Mouse (Mus musculus): ENCODE measurements around the gene Iqch.
A peak's percentile ranks its signal among the peaks of the same experiment; 100 is the strongest.

Iqch gene

DNA sequence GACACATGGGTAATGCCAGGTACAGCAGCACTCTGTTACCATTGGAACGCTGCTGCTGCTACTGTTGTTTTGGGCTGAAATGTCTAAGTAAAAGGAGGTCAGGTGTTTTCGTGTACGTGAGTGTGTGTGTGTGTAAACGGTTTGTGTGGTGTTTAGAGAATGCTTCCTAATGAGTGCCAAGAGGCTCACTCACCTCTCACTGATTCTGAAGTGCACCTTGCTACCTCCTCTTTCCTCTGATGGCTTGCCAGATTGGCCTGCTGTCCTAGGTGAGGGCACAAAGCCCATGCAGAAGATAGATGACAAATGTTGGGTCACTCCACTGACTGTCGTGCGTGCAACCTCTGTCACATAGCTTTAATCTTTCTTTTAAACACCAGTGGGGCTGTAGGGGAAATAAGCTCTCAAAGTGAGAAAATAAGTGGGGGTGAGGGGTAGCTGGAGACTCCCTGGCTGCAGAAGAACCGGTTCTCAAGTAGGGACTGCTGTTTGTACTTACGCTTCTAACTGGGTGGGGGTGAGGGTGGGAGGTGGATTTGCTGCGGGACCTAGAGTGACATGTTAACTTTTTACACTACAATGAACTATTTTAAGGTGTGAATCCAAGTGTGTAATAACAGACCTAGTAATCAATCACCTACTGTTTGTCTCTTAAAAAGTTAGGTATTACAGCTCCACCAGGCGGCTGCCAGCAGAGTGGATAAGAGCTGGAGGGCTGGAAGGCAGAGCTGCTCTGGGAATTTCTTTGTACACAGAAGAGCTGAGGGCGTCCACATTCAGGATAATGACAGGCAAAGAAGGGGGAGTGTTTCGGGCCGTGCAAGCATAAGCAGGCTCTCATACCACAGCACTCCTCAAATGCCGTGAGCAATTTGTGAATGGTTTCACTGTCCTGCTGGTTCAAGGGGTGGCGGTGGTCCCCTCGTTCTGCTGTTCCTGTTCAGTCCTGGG lies 10.5 kb upstream of the Iqch start:
- DNase-seq (ENCODE audit: low read depth, low spot score): no peak

GRCm38 (mm10) chr9:63611967-63612366 lies 9.7 kb upstream of the Iqch start:
- no peak for DNase-seq (ENCODE audit: low read depth, low spot score)

- DNase-seq (ENCODE audit: low read depth, low spot score): no peak
Observed at GRCm38 (mm10) chr9:63610841-63611366, 8.6 kb upstream of the Iqch start.

GRCm38 (mm10) chr9:63610231-63610630 lies 7.9 kb upstream of the Iqch start:
- DNase-seq (ENCODE audit: low read depth, low spot score): peak; percentile 12

- no peak for DNase-seq (ENCODE audit: low read depth, low spot score)
Observed at GRCm38 (mm10) chr9:63609776-63610175, 7.5 kb upstream of the Iqch start.

- DNase-seq (ENCODE audit: low read depth, low spot score): no peak
Observed at GRCm38 (mm10) chr9:63609246-63609645, 7.0 kb upstream of the Iqch start.

GRCm38 (mm10) chr9:63608006-63608405 lies 5.7 kb upstream of the Iqch start:
- no peak for DNase-seq (ENCODE audit: low read depth, low spot score)

DNA sequence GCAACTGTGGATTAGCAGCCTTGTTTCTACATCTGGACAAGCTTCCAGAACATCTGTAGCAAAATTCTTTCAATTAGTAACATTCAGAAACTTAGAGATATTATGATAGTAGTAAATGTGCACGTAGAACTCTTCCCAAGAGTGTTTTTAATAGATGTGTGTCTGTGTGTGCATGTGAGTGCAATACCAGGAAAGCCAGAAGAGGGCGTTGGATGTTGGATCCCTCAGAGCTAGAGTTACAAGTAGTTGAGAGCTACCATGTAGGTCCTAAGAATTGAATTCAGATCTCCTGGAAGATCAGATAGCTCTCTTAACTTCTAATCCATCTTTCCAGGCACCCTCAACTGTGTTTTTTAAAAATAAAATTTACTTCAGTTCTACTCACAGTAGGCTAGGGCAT lies 4.3 kb upstream of the Iqch start:
- peak; percentile 45 for DNase-seq (ENCODE audit: low read depth, low spot score)

- peak; percentile 9 for DNase-seq (ENCODE audit: low read depth, low spot score)
Observed at GRCm38 (mm10) chr9:63603849-63604248, 1.6 kb upstream of the Iqch start.

- DNase-seq (ENCODE audit: low read depth, low spot score): no peak
Observed at GRCm38 (mm10) chr9:63596660-63597059, 5.6 kb downstream of the Iqch start.

DNA sequence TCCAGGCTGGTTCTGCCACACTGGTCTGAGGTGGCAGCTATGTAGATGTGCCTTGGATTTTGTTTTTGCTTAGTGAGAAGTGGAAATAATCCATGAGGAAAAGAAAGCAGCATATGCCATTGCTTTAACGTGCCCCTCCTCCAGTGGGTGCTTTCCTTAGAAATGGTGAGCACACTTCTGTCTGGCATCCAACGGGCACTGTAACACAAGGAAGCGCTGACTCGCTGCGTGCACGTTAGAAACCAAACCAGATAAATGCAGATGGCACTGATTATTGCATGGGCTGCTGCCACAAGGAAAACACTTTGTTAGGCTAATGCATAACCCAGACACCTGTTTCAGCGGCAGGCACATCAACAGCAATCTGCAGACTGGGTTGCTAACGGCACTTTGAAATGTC lies 6.6 kb downstream of the Iqch start:
- DNase-seq (ENCODE audit: low read depth, low spot score): no peak

DNA sequence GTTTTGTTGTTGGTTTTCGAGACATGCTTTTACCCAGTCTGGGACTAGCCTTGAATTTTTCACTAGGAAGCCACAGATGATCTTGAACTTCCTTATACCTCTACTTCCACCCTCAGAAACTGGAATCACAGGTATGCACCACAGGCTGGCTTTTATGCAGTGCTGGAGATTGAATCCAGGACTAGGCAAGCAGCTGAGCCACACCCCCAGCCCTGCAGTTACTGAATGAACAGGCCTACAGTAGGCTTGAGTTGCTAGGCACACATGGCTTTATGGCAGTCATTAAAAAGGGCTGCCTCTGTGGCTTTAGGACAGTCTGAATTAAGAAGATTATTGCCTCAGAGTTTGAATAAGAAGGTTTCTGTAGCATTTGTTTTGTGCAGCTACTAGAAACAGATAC lies 7.3 kb downstream of the Iqch start:
- DNase-seq (ENCODE audit: low read depth, low spot score): no peak

GRCm38 (mm10) chr9:63591661-63592256 lies 10.5 kb downstream of the Iqch start:
- DNase-seq (ENCODE audit: low read depth, low spot score): no peak

GRCm38 (mm10) chr9:63590592-63590991 lies 11.7 kb downstream of the Iqch start:
- DNase-seq (ENCODE audit: low read depth, low spot score): no peak

- no peak for DNase-seq (ENCODE audit: low read depth, low spot score)
Observed at GRCm38 (mm10) chr9:63589209-63589608, 13.1 kb downstream of the Iqch start.

DNA sequence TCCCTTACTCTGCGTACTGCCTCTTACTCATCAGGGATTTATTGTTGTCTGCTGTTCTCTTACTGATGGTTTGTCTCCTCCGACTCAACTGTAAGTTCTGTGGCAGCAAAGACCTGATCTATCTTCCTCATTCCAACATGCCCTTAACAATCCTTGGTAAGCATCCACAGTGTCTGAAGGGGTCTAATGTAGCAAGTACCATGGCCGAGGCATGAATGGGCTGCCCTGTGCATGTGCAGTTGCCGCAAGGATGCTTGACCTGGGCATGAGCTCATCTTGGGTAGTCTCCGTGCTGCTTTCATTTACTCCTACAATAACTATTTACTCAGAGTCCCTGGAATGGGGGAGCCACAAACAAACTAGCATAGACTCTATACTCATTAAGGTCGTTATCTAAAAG lies 17.0 kb downstream of the Iqch start:
- no peak for DNase-seq (ENCODE audit: low read depth, low spot score)

- no peak for DNase-seq (ENCODE audit: low read depth, low spot score)
Observed at GRCm38 (mm10) chr9:63581778-63582177, 20.5 kb downstream of the Iqch start.

GRCm38 (mm10) chr9:63580046-63580445 lies 22.2 kb downstream of the Iqch start:
- DNase-seq (ENCODE audit: low read depth, low spot score): no peak

DNA sequence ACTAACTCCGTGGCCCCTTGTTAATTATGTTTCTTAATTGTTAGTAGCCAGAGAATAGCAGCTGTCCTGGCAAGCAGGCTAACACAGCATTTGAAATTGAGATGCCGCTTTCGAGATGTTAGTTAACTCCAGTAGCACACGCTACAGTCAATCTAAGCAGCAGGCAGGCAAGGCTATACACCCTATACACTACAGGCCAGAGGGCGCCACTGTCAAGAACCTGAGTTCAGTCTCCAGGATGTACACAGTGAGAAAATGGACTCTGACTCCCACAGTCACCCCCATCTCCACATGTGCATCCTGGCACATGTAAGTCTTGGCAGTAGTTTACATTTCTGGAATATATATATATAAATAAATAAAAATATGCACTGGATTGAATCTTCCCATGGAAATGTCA lies 22.6 kb downstream of the Iqch start:
- peak; percentile 37 for DNase-seq (ENCODE audit: low read depth, low spot score)

GRCm38 (mm10) chr9:63577469-63577868 lies 24.8 kb downstream of the Iqch start:
- no peak for DNase-seq (ENCODE audit: low read depth, low spot score)

GRCm38 (mm10) chr9:63572874-63573273 lies 29.4 kb downstream of the Iqch start:
- peak; percentile 7 for DNase-seq (ENCODE audit: low read depth, low spot score)

- no peak for DNase-seq (ENCODE audit: low read depth, low spot score)
Observed at GRCm38 (mm10) chr9:63571895-63572294, 30.4 kb downstream of the Iqch start.

DNA sequence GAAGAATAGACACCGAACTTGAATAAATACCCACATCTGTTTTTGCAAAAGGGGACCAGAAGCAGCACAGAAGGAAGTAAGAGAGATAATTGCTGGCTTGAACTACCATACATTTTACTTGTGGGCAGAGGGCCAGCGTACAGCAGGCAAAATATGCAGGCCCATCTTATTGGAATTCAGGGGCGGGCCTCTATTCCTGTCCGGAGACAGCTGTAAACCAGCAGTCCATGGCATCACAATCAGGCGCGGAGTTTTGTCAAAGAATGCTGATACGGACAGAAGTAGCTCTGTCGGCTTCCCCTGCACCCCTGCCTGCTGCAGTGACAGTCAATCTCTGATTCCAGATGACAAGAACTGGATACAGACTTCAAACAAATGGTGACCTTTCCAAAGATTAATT lies 33.5 kb downstream of the Iqch start:
- no peak for DNase-seq (ENCODE audit: low read depth, low spot score)

Measured in CD4-positive, CD25-positive, alpha-beta regulatory T cell, adult 2 months (primary cell).